Mouse (Mus musculus) E14TG2a.4 (cell line): ENCODE measurements around the gene Zfp827.

Source experiments
- CTCF ChIP-seq: conservative IDR thresholded peaks from 2 replicates; pipeline ENCODE4 v1.5.1; 2014; ENCODE audit warnings: low read length
- NANOG ChIP-seq: IDR thresholded peaks from 2 replicates; pipeline ENCODE4 v1.6.1; 2014; ENCODE audit warnings: borderline replicate concordance, low read length, mixed read lengths
- POU5F1 ChIP-seq: IDR thresholded peaks from 2 replicates; pipeline ENCODE4 v1.6.1; 2014; ENCODE audit warnings: low read length, borderline replicate concordance

GRCm38 (mm10) chr8:79102707-79103106 is 74.5 kb downstream of the Zfp827 start:
- no peak for TF ChIP-seq CTCF
- TF ChIP-seq NANOG = no peak
- no peak for TF ChIP-seq POU5F1
